Mouse (Mus musculus) layer of hippocampus, postnatal 36 days (tissue): Measurements from ENCODE around the gene Wfdc3. TPM values are rescaled to one million over a fixed set of nuclear protein-coding genes. Genes with fewer than 3 reads are reported as not detected.

Experiments used
- DNase-seq, 2 experiments: peaks; one replicate each; pipeline ENCODE4 v3.0.0; 2022
- total RNA-seq, 2 experiments: library from RNA; stranded (reverse); gene quantifications; 2 replicates each; pipeline ENCODE4 v1.2.3; 2021

Wfdc3 gene
- total RNA-seq, result 1 to 10 TPM; 1.5 to 2.2 TPM

DNA sequence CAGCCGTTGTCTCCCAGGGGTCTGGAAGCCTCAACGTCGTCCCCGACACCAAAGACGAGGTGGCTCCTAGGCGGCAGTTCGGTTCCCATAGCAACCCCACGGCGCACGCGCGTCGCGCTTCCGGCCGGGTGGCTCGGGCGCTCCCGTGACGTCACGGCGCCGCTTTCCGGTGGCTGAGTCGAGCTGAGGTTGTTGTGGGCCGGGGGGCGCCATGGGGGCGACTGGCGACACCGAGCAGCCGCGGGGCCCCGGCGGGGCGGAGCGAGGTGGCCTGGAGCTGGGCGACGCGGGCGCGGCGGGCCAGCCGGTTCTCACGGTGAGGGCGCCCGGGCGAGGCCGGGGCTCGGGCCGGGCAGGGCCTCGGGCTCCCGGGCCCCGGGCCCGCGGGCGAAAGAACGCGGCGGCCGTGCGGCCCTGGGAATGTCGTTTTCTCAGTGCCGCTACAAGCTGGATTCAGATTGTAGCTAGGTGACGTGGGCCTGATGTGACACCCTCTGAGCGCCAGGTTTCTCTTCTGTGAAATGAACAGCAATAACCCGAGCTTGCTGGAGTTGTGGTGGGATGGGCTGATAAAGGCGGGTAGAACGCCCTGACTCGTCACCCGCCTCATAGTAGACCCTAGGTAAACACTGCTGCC is at the start of gene Wfdc3, which contains the start of gene Dnttip1:
Wfdc3 (minus strand) TSS at position 89 of the 637 bp plus-strand sequence.
Dnttip1 (plus strand) TSS at position 141 of the 637 bp plus-strand sequence.
- DNase-seq, result peak; percentile 94

DNA sequence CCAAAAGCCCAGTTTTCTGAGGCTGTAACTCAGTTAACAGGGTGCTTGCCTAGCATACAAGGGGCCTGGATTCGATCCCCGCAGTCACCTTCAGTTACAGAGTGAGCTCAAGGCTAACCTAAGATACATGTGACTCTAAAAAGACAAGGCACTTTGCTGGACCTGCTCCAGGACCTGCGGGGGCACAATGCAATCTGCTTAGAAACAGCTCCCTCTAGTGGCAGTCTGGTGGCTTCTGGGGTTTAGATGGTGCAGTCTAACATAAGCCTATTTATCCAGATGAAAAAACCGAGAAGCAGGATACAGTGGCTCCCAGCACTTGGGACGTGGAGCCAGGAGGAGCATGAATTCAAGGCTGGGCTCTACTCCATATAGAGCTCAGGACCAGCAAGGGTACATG is 48.6 kb upstream of the Wfdc3 start:
- DNase-seq, result peak; percentile 74 to 81

DNA sequence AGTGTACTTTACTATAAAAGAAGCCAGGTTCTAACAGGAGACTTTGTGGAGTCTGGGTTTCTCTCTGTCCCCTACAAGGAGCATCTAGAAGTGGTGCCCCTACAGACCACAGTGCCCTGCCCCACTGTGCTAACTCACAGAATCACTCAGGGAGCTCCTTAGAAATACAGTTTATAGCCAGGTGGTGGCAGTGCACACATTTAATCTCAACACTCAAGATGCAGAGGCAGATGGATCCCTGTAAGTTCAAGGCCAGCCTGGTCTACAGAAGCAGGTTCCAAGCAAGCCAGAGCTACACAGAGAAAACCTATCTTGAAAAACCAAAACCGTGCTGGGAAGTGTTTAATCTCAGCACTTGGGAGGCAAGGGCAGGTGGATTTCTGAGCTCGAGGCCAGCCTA is 48.0 kb upstream of the Wfdc3 start:
- DNase-seq, result no peak

DNA sequence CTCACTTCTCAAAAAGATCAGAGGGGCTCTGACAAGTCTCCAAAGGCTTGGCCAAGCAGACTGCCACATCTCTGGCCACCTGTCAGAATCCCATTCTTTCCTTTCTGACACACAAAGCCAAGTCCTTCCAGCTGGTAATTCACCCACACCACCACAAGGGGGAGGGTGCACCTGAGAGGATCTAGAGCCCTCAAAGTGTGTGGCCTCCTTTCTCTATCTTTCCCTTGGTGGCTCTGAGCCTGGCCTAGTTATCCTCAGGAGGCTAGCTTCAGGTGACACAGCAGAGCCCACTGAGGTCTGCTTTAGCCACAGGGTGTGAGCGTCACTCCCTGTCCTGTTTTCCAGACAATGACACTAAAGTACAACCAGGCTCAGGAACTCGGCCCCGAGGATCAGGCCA is 47.5 kb upstream of the Wfdc3 start:
- DNase-seq, result no peak

DNA sequence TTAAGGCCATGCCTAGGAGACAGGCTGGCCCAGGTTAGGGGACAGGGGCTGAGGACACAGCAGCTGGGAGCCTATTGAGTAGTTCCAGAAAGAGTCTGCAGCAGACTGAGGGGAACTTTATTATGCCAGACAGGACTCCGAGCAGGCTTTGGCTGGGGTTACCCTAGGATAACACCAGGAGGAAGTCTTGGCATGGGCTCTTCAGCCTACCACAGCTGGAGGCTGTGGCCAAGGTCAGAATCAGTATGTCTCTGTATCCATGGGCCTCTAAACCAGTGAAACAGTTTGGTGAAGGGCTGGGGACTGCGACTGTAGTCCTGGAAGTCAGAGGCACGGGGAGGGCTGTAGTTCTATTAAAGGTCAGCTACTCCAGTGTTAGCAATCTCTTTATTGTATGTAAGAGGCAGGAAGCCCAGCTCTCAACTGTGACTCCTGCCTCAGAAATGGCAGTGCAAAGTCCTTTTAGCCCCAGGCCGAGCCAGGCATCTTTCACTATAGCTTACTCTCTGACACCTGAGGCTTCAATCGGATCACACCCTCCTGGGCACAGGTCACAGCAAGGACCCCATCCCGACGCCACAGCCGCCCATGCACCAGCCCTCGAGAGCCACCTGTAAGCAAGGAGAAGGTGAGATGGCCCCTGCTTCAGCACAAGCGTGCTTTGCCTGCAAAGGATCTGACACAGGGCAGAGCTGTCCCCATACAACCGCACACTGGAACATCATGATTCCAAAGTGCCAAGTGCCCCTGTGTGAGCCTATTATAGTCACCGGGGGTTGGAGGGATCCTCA is 46.9 kb upstream of the Wfdc3 start:
- DNase-seq, result no peak

DNA sequence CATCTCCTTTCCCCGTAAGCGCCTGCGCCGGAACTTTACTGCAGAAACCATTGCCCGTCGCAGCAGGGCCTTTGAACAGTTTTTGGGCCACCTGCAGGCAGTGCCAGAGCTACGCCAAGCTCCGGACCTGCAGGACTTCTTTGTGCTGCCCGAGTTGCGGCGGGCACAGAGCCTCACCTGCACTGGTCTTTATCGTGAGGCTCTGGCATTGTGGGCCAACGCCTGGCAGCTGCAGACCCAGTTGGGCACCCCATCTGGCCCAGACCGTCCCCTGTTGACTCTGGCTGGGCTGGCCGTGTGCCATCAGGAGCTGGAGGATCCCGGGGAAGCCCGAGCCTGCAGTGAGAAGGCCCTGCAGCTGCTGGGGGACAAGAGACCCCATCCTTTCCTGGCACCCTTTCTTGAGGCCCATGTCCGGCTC is 46.1 kb upstream of the Wfdc3 start:
- no peak for DNase-seq

DNA sequence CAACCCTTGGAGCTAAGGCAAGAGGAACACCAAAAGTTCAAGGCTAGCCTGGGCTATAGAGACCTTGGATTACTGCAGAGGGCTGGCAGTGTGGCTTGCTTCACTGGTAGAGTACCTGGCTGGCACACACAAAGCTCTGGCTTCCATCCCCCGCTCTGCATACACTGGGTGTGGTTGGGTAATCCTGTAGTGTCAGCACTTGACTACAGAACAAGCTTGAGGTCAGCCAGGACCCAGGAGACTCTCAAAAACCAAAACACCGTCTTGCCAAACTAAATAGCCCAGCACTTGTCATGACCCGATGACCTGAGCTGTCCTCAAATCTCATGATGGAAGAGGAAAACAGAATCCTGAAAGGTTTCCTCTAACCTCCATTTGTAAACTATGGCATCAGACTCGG is 44.7 kb upstream of the Wfdc3 start:
- DNase-seq, result no peak

DNA sequence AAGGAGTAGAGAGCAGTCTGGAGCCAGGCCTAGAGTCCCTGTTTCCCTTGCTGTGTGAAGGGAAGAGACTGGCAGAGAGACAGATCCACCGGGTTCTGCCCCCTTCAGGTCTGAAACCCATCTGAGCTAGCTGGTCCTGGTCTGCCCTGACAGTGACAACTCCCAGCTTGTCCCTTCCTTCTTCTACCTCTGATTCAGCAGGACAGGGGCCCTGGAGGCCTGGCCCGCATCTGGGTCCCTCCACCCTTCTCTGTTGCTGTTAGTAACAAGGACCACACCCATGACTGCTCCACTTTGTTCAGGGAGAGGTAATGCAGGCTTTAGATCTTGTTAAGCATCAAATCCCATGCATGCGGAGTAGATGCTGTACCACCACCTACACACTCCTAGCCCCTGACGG is 42.7 kb upstream of the Wfdc3 start:
- no peak for DNase-seq

DNA sequence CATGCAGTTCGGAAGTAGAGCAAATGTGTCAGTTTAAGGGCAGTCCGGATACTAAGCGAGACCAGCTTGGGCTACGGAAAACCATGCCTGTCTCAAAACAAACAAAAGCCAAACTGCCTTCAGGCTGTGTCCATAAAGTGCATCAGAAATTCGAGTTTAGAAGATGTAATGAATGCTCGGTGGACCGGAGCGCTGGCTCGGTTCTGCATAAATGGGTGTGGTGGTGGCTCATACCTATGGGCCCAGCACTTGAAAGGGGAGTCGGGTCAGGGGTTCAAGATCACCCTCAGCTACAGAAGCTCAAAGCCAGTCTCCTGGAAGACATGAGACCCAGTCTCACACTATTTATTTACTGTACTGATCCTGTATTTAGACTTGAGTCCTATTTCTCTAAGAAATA is 42.0 kb upstream of the Wfdc3 start:
- no peak for DNase-seq

DNA sequence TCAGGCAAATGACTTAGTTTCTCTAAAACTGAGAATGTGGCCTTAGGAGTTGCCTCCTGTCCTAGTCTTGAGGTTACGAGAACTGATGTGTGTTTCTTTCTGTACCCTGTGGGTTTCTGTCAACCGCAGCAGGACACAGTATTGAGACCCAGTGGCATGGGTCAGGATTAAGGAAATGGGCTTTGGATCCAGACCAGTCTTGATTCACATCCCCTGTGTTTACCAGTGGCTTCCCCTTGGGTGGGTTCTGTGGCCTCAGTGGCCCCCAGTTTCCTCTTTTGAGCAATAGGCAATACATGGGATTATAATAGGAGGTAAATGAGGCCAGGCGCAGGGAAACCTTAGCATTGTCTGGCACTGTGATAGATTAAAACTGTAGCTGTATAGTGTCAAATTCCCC is 41.3 kb upstream of the Wfdc3 start:
- no peak for DNase-seq

DNA sequence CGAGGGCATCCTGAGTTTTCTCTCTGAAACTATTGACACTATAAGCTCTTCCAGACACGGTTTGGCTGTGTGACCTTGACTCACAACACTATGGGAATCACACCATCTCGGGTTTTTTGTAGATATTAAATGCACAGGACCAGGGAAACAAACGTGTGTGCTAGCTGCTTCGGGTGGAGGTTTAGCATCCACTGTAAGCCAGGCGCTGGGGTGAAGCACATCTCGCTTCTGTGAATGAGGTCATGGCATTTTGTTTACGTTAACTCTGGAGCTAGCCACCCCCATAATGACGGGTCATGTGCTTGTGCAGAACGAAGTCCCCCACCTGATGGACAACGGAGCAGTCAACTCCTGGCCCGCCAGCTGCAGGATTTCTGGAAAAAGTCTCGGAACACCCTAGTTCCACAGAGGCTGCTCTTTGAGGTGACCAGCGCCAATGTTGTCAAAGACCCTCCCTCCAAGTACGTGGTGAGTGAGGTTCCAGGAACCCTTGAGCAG is 40.7 kb upstream of the Wfdc3 start:
- DNase-seq, result no peak

DNA sequence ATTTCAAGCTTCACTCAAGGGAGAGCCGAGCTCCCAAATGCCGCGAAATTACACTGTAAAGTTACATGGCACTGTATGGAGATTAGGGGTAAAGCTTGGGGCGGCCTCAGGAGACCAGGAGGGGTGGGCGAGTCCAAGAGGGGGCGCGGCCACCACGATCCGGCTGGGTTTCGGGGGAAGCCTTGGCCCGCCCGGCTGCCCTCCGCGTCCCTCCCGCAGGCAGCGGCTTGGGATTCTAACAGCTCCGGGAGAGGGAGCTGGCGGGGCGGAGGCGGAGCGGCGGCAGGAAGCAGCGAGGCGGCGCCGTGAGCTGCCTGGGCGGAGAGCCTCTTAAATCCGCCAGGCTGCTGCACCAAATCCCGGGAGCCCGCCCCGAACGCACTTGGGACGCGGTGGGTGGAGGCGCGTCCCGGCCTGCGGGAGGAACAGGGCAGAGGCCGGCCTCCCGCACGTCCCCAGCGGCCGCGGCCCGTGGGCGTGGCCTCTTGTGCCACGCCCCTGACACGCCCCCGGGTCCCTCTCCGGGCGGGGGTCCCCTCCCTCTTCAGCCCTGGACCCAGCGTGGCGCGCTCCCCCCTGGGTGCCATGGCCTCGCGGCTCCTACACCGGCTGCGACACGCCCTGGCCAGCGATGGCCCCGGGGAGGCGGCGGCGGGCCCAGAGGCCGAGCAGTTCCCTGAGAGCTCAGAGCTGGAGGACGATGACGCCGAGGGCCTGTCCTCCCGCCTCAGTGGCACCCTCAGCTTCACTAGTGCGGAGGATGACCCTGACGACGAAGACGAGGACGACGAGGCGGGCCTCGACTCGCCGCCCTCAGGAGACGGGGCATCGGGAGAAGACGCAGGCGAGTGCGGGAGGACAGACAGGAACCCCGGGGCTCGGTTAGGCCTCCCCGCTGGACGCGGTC is 40.0 kb upstream of the Wfdc3 start, which contains the start of gene Snx21:
Snx21 (plus strand) TSS at position 343 of the 907 bp plus-strand sequence.
- peak; percentile 87 to 88 for DNase-seq

DNA sequence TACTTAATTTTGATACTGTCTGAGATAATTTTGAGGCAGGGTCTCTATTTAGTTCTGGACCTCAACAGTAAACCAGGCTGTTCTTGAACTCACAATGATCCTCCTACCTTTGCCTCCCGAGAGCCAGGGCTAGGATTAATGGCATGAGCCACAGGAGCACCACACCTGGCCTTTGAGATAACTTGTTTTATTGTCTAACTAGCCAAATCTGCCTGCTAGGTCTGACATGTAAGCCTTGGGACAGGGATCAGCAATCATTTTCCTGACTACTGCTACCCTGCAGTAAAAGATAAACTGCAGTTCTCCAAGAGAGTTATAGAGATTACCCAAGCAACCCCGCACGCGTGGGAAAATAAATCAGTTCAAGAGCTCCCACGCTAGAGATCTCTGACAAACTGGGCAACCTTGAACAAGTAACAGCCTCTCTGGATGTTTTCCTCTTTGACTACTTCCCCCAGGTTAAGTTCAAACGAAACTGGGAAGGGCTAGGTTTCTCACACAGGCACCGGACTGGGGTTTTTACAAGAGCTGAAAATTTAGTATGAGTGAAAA is 39.2 kb upstream of the Wfdc3 start:
- DNase-seq, result no peak

DNA sequence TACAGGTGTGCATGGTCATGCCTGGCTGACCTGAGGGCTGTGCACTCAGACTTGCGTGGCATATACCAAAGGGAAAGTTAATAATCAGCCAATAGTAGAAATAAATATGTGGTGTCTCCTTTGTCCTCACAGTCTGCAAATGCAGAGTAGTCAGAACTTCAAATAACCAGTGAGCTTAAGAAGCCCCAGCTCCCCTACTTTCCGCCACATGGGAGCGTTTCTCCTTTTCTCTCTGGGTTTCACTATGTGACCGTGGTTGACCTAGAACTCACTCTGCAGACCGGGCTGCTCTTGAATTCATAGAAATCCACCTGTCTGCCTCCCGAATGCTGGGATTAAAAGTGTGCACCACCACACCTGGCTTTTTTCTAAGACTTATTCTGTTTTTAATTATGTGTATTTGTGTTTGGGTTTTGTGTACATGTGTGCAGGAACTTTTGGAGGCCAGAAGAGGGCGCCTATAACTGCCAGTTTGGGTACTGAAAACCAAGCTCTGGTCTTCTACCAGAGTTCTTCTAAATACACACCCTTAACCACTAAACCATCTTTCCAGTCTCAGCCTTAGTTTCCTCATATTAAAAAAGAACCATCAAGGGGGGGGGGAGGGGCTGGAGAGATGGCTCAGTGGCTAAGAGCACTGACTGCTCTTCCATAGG is 38.3 kb upstream of the Wfdc3 start:
- DNase-seq, result no peak

DNA sequence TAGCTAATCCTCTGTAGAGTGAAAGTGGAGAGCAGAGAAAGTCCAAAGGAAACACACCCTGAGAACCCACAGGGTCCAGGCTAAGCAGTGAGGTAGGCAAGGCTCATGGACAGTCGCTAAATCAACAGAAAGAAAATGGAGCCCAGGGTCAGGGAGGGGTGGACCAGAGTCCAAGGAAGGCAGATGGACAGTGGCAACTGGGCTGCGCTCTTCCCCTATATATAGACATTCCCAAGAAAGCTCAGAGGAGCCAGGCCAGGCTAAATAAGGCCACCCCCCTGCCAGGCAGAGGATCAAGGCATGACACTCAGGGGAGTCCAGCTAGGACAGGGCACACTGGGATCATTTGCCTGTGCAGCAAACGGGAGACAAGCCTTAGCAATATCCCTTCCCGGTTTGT is 36.1 kb upstream of the Wfdc3 start:
- DNase-seq, result no peak

DNA sequence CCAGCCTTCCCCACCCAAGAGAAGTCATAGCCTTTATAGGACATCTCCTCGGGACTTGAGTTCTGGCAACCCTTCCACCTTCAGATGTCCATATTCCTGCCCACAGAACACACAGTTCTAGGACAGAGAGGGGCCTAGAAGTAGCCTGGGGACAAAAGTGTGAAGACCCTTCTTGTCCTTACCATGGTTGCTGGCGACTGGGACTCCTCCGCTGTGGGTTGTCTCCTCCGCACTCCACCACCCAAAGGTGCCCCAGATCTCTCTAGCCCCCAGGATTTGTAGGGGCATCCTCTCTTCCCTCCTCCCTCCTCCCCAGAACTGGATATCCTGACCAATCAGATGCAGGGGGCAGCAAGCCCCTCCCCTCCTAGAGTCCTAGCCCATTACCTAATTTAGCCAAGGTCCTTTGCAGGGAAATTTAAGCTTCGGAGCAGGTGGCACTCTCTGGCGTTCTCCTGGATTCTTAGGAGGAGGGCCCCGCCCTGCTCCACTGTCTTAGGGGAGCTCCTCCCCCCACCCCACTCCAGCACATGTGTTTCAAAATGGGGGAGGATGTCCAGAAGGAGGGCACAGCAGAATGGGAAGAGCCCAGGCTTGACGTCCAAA is 33.9 kb upstream of the Wfdc3 start, which contains the start of gene Tnnc2:
Tnnc2 (minus strand) TSS at position 487 of the 606 bp plus-strand sequence.
- DNase-seq, result no peak

DNA sequence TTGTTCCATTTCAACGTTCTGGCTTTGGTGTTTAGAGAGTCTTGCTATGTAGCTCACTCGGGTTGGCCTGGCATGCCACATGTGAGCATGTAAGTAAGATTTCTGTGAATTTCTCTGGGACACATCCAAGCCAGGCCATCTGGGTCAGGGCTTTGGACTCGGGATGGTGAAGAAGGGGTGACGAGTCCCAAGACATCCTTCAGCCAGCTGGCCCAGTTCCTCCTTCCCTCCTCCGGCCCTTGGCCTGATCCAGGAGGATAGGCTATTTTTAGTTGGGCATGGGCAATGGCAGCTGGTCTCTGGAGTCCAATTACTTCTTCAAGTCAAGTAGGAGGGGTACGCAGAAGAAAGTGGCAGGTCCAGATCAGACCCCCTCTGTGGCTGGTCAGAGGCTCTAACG is 33.1 kb upstream of the Wfdc3 start:
- DNase-seq, result no peak

DNA sequence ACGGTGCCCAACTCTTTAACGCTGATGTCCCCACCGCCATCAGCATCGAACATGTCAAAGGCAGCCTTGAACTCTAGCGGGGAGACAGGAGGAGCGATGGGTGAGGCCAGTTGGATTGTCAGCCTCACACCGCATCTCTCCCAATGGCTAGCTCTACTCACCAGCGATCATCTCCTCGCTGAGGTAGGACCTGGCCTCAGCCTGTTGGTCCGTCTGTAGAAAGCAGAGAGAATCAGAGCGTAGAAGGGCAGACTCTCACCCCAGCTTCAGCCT is 32.2 kb upstream of the Wfdc3 start:
- DNase-seq, result no peak

DNA sequence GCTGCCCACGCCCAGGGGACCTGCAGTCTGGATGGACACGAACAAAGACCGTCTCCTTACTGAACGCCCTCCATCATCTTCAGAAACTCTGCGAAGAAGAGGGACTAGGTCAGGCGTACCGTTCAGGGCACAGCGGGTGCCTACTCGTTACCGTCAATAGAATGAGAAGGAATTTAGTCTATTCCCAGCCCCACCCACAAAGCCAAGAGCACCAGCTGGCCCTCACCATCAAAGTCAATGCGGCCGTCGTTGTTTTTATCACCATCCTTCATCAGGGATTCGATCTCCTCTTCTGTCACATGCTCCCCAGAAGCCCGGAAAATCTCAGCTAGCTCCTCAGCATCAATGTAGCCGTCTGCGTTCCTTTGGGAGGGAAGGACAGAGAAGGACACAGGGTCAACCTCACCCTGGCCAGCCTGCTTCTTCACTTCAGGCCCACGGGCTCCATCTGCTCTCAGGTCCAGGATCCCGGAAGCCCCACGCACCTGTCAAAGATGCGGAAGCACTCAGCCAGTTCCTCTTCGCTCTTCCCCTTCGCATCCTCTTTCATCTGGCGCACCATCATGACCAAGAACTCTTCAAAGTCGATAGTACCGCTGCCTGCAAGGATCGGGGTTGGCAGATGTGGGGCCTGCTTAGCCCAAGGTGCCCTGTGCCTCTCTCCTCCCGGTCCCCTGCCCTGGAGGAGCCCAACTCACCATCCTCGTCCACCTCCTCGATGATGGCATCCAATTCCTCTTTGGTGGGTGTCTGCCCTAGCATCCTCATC is 31.7 kb upstream of the Wfdc3 start:
- DNase-seq, result no peak

DNA sequence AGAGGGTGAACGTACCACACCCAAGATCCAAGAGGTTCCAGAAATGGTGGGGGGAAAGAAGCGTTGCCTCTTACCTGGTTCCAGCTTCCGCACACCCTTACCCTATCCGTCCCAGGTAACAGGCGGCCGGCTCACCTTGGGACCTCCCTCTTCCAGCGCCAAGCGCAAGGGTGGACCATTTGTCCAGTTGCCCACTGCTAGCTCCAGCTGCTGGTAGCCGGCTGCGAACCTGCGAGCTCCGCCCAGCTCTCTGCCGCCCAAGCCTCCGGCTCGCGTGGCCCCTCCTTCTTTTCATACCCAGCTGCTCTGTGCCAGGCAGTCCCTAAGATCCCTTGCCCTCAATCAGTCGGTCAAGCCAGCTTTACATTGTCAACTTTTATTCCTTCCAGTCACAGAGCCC is 31.1 kb upstream of the Wfdc3 start:
- DNase-seq, result no peak

DNA sequence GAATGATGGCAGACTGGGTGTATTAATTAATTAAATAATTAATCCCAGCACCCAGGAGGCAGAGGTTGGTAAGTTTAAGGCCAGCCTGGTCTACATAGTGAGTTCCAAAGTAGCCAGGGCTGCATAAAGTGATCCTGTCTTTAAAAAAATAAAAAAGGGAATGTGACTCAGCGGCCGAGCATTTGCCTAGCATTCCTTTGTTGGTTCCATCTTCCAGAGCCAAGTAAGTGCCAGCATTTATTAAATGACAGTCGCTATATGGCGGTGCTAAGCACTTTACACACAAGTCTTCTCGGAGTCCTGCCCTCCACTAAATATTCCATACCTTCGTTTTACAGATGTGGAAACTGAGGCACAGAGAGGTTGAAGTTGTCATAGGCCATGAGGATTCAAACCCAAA is 30.4 kb upstream of the Wfdc3 start:
- no peak for DNase-seq
